Mouse (Mus musculus): ENCODE measurements around the gene Zmiz1. TPM values are rescaled to one million over a fixed set of nuclear protein-coding genes. Genes with fewer than 3 reads are reported as not detected.
A peak's percentile ranks its signal among the peaks of the same experiment; 100 is the strongest.

Zmiz1 gene
- polyA plus RNA-seq, 1 experiment from 2014 or later = 37.0 TPM

- no peaks in the 10 kb centered on the region for H3K27me3 ChIP-seq (replicated peaks; ENCODE audit: control insufficient read depth, insufficient read depth, low read length)
- no peak overlapping the region for H3K27ac ChIP-seq (ENCODE audit: low read depth, low read length)
- DNase-seq (ENCODE audit: low spot score) (no peak), ATAC-seq (no peak)
- peaks cover 34% of the 10 kb centered on the region for H3K36me3 ChIP-seq (ENCODE audit: control insufficient read depth, insufficient read depth, low read length)
- H3K4me3 ChIP-seq (ENCODE audit: low read depth, low read length) = no peak overlapping the region
- H3K4me2 ChIP-seq (ENCODE audit: low read length) = no peak overlapping the region
- no peaks in the 10 kb centered on the region for H3K4me1 ChIP-seq (ENCODE audit: control insufficient read depth, insufficient read depth, low read length)
- no peak overlapping the region for H3K9ac ChIP-seq (ENCODE audit: low read length)
- H3K9me3 ChIP-seq (replicated peaks; ENCODE audit: control insufficient read depth, low read length) = no peaks in the 10 kb centered on the region
These were observed 75.4 kb downstream of the Zmiz1 start for GRCm38 (mm10) chr14:25534396-25534769.

- no peak for ATAC-seq
- 89% methylated on average over 11 of the region's 11 CpGs for WGBS
- no peak overlapping the region for H3K27ac ChIP-seq (ENCODE audit: low read depth, low read length)
- no peak overlapping the region for H3K4me2 ChIP-seq (ENCODE audit: low read length)
- H3K9me3 ChIP-seq (replicated peaks; ENCODE audit: control insufficient read depth, low read length) = no peaks in the 10 kb centered on the region
- H3K4me3 ChIP-seq (ENCODE audit: low read depth, low read length) = no peak overlapping the region
- no peak for DNase-seq (ENCODE audit: low spot score)
- no peaks in the 10 kb centered on the region for H3K4me1 ChIP-seq (ENCODE audit: control insufficient read depth, insufficient read depth, low read length)
- H3K36me3 ChIP-seq (ENCODE audit: control insufficient read depth, insufficient read depth, low read length) = peaks cover 41% of the 10 kb centered on the region
- no peak overlapping the region for H3K9ac ChIP-seq (ENCODE audit: low read length)
- H3K27me3 ChIP-seq (replicated peaks; ENCODE audit: control insufficient read depth, insufficient read depth, low read length) = no peaks in the 10 kb centered on the region
These were observed 76.1 kb downstream of the Zmiz1 start for GRCm38 (mm10) chr14:25534918-25535582.

GRCm38 (mm10) chr14:25535583-25535943, 76.6 kb downstream of the Zmiz1 start:
- Histone ChIP-seq H3K36me3 (ENCODE audit: control insufficient read depth, insufficient read depth, low read length) (peaks cover 46% of the 10 kb centered on the region), H3K4me1 (ENCODE audit: control insufficient read depth, insufficient read depth, low read length) (no peaks in the 10 kb centered on the region), H3K27ac (ENCODE audit: low read depth, low read length) (no peak overlapping the region), H3K9me3 (replicated peaks; ENCODE audit: control insufficient read depth, low read length) (no peaks in the 10 kb centered on the region), H3K27me3 (replicated peaks; ENCODE audit: control insufficient read depth, insufficient read depth, low read length) (no peaks in the 10 kb centered on the region), H3K4me3 (ENCODE audit: low read depth, low read length) (no peak overlapping the region), H3K4me2 (ENCODE audit: low read length) (no peak overlapping the region), H3K9ac (ENCODE audit: low read length) (no peak overlapping the region)
- ATAC-seq (no peak), DNase-seq (ENCODE audit: low spot score) (no peak)
- 86% methylated on average over 4 of the region's 4 CpGs for WGBS

- no peak for ATAC-seq
- Histone ChIP-seq H3K27ac (ENCODE audit: low read depth, low read length) (no peak overlapping the region), H3K27me3 (replicated peaks; ENCODE audit: control insufficient read depth, insufficient read depth, low read length) (no peaks in the 10 kb centered on the region), H3K4me3 (ENCODE audit: low read depth, low read length) (no peak overlapping the region), H3K4me1 (ENCODE audit: control insufficient read depth, insufficient read depth, low read length) (no peaks in the 10 kb centered on the region), H3K9ac (ENCODE audit: low read length) (no peak overlapping the region), H3K9me3 (replicated peaks; ENCODE audit: control insufficient read depth, low read length) (no peaks in the 10 kb centered on the region), H3K36me3 (ENCODE audit: control insufficient read depth, insufficient read depth, low read length) (peaks cover 55% of the 10 kb centered on the region), H3K4me2 (ENCODE audit: low read length) (no peak overlapping the region)
- WGBS = 92% methylated on average over 8 of the region's 8 CpGs
- no peak for DNase-seq (ENCODE audit: low spot score)
These were observed 77.5 kb downstream of the Zmiz1 start for GRCm38 (mm10) chr14:25536476-25536875.

- H3K36me3 ChIP-seq (ENCODE audit: control insufficient read depth, insufficient read depth, low read length) = peaks cover 59% of the 10 kb centered on the region
- 80% methylated on average over 1 of the region's 1 CpGs for WGBS
- no peak overlapping the region for H3K27ac ChIP-seq (ENCODE audit: low read depth, low read length)
These were observed 78.4 kb downstream of the Zmiz1 start for GRCm38 (mm10) chr14:25537351-25537750.

GRCm38 (mm10) chr14:25538522-25538921, 79.5 kb downstream of the Zmiz1 start:
- WGBS = 87% methylated on average over 2 of the region's 2 CpGs
- Histone ChIP-seq H3K27ac (ENCODE audit: low read depth, low read length) (no peak overlapping the region), H3K36me3 (ENCODE audit: control insufficient read depth, insufficient read depth, low read length) (peaks cover 62% of the 10 kb centered on the region), H3K4me2 (ENCODE audit: low read length) (no peak overlapping the region), H3K9ac (ENCODE audit: low read length) (no peak overlapping the region), H3K9me3 (replicated peaks; ENCODE audit: control insufficient read depth, low read length) (no peaks in the 10 kb centered on the region), H3K27me3 (replicated peaks; ENCODE audit: control insufficient read depth, insufficient read depth, low read length) (no peaks in the 10 kb centered on the region), H3K4me3 (ENCODE audit: low read depth, low read length) (no peak overlapping the region), H3K4me1 (ENCODE audit: control insufficient read depth, insufficient read depth, low read length) (no peaks in the 10 kb centered on the region)
- DNase-seq (ENCODE audit: low spot score) = no peak
- ATAC-seq = no peak

More at GRCm38 (mm10) chr14:25537351-25537750, 78.4 kb downstream of the Zmiz1 start:
- Histone ChIP-seq H3K4me1 (ENCODE audit: control insufficient read depth, insufficient read depth, low read length) (no peaks in the 10 kb centered on the region), H3K4me3 (ENCODE audit: low read depth, low read length) (no peak overlapping the region), H3K9ac (ENCODE audit: low read length) (no peak overlapping the region), H3K4me2 (ENCODE audit: low read length) (no peak overlapping the region), H3K27me3 (replicated peaks; ENCODE audit: control insufficient read depth, insufficient read depth, low read length) (no peaks in the 10 kb centered on the region), H3K9me3 (replicated peaks; ENCODE audit: control insufficient read depth, low read length) (no peaks in the 10 kb centered on the region)
- no peak for DNase-seq (ENCODE audit: low spot score)
- ATAC-seq = no peak

- ATAC-seq (no peak), DNase-seq (ENCODE audit: low spot score) (no peak)
- 77% methylated on average over 10 of the region's 10 CpGs for WGBS
- Histone ChIP-seq H3K27ac (ENCODE audit: low read depth, low read length) (0 out of 2 replicates have a peak overlapping the region, but pooled peaks have one; percentile 14), H3K4me3 (ENCODE audit: low read depth, low read length) (no peak overlapping the region), H3K27me3 (replicated peaks; ENCODE audit: control insufficient read depth, insufficient read depth, low read length) (no peaks in the 10 kb centered on the region), H3K36me3 (ENCODE audit: control insufficient read depth, insufficient read depth, low read length) (peaks cover 70% of the 10 kb centered on the region), H3K4me1 (ENCODE audit: control insufficient read depth, insufficient read depth, low read length) (no peaks in the 10 kb centered on the region), H3K9ac (ENCODE audit: low read length) (no peak overlapping the region), H3K9me3 (replicated peaks; ENCODE audit: control insufficient read depth, low read length) (no peaks in the 10 kb centered on the region), H3K4me2 (ENCODE audit: low read length) (no peak overlapping the region)
These were observed 80.6 kb downstream of the Zmiz1 start for GRCm38 (mm10) chr14:25539493-25540116.

GRCm38 (mm10) chr14:25540172-25540571, 81.2 kb downstream of the Zmiz1 start:
- H3K27me3 ChIP-seq (replicated peaks; ENCODE audit: control insufficient read depth, insufficient read depth, low read length) = no peaks in the 10 kb centered on the region
- ATAC-seq (no peak), DNase-seq (ENCODE audit: low spot score) (no peak)
- H3K9ac ChIP-seq (ENCODE audit: low read length) = no peak overlapping the region
- no peaks in the 10 kb centered on the region for H3K9me3 ChIP-seq (replicated peaks; ENCODE audit: control insufficient read depth, low read length)
- H3K4me3 ChIP-seq (ENCODE audit: low read depth, low read length) = no peak overlapping the region
- H3K36me3 ChIP-seq (ENCODE audit: control insufficient read depth, insufficient read depth, low read length) = peaks cover 73% of the 10 kb centered on the region
- H3K27ac ChIP-seq (ENCODE audit: low read depth, low read length) = no peak overlapping the region
- WGBS = 87% methylated on average over 4 of the region's 4 CpGs
- H3K4me1 ChIP-seq (ENCODE audit: control insufficient read depth, insufficient read depth, low read length) = no peaks in the 10 kb centered on the region
- no peak overlapping the region for H3K4me2 ChIP-seq (ENCODE audit: low read length)

GRCm38 (mm10) chr14:25541213-25541612, 82.2 kb downstream of the Zmiz1 start:
- no peak for DNase-seq (ENCODE audit: low spot score)
- no peaks in the 10 kb centered on the region for H3K9me3 ChIP-seq (replicated peaks; ENCODE audit: control insufficient read depth, low read length)
- WGBS = 86% methylated on average over 5 of the region's 5 CpGs
- no peaks in the 10 kb centered on the region for H3K4me1 ChIP-seq (ENCODE audit: control insufficient read depth, insufficient read depth, low read length)
- no peaks in the 10 kb centered on the region for H3K27me3 ChIP-seq (replicated peaks; ENCODE audit: control insufficient read depth, insufficient read depth, low read length)
- ATAC-seq = no peak
- no peak overlapping the region for H3K27ac ChIP-seq (ENCODE audit: low read depth, low read length)
- H3K36me3 ChIP-seq (ENCODE audit: control insufficient read depth, insufficient read depth, low read length) = peaks cover 76% of the 10 kb centered on the region
- no peak overlapping the region for H3K4me3 ChIP-seq (ENCODE audit: low read depth, low read length)
- H3K4me2 ChIP-seq (ENCODE audit: low read length) = no peak overlapping the region
- H3K9ac ChIP-seq (ENCODE audit: low read length) = no peak overlapping the region

Data from forebrain, embryonic 14.5 days (tissue).